Mouse (Mus musculus): ENCODE measurements around the gene Gpr162.

Gene Gpr162

GRCm38 (mm10) chr6:124879390-124879789, 15.6 kb upstream of the Gpr162 start:
- no peak for DNase-seq

- DNase-seq = no peak
Observed at GRCm38 (mm10) chr6:124874348-124874747, 10.6 kb upstream of the Gpr162 start.

- no peak for DNase-seq
Observed at GRCm38 (mm10) chr6:124866560-124866959, 2.8 kb upstream of the Gpr162 start.

DNA sequence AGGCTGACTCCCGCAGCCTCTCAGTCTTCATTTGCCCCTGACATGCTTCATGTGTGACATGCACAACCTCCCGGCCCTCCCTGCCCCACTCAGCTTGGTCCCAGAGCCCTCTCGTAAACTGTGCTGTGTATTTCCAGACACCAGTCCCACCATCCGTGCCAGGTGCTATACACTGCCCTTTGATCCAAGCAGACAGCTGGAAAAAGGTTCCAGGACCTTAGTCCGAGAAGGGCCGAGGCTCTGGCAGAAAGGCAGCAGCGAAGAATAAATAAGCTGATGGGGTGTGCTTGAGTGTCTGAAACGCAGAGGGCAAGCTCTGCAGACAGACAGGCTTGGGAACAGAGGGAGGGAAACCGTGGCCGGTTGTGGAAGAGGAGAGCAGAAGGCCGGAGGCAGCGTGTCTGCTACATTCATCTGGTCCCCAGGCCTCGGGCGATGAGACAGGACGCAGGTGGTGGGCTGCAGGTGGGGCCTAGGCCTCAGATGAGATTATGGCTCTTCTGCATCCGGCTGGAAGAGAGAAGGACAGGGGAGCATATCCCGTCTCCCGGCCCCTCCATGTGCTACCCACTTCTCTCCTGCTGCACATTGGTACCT, 2.1 kb upstream of the Gpr162 start:
- no peak for DNase-seq

DNA sequence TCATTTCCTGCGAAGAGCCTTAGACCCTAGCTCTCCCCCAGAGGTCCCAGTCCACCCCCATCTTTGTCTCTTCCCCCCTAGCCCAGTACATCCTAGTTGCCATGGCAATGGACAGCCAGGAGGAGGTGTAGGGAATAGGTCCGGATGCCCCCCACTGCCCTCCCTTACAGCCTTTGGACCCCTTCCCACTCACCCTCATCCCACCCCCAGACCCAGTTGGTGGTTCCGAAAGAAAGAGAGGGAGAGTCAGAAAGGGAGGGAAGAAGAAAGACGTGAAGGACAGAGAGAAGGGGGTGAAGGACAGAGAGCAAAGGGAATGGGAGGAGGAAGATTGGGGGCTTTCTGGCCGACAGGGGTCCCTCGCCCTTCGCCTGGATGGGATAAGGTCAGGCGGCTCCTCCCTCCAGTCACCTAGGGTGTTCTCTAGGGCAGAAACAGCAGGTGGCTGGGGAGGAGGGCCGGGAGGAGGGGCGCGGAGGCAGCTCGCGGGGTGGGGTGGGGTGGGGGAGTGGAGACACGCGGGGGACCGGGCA, 592 bp downstream of the Gpr162 start:
- no peak for DNase-seq

DNA sequence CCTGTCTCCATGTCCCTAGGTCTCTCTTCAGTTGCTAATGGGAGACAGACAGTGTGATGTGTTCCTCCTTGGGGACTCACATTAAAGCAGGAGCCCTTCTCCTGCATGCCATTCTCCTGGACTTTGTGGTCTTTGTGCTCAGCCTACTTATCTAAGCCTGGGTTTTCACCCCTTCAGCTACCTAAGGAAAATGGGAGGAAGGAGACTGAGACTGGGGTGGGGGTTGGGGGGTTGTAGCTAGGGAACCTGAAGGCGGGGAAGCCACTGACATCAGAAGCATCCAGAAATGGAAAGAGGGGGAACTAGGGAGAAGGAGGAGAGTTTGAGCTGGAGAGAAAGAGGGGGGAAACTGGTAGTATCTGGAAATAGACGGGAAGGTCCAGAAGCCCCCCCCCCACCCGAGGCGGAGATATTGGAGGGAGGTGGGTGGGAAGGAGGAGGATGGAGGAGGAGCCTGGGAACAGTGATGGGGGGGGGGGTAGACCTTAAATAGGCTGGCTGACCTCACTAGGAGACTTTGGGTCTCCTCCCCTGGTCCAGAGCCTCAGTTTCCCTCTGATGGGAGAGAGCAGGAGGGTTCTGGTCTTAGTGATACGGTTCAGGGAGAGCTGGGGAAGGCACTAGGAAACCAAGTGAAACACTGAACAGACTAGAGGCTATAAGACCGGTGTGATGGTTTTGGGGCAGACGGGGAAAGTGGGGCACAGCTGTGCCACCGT, 1.2 kb downstream of the Gpr162 start:
- peak; percentile 51 for DNase-seq

- no peak for DNase-seq
Observed at GRCm38 (mm10) chr6:124861802-124862201, 2.0 kb downstream of the Gpr162 start.

DNA sequence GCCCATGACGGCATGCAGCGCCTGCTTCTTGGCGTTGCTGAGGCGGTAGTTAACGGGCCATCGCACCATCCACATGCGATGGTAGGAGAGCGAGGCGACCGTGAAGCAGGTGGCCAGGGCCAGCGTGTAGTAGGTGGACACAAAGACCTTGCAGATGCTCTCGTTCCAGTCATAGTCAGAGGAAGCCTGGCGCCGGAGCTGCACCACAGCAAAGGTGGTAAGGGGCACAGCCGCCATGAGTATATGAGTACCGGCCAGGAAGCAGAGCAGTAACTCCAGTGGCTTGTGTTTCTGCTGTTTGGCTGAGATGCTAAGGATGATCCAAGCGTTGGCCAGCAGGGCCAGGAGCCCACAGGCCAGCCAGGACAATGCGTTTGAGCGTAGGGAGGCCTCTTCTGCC, 2.5 kb downstream of the Gpr162 start:
- DNase-seq = peak; percentile 22

DNA sequence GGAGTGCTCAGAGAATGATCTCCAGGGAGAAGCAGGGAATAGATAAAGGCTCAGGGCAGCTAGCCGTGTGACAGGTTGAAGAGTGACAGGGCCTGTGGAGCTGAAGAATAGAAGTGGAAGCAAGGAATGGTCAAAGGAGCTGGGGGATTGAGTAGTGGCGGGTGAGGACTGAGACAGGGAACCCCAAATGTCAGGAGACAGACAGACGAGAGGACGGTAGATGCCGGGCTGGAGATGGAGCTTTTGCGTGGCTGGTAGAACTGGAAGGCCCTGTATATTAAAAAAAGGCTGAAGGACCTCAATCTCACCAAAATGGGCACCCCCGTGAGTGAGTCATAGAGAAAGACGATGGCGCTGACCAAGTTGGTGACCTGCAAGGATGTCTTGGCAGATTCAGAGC, 3.3 kb downstream of the Gpr162 start:
- no peak for DNase-seq

DNA sequence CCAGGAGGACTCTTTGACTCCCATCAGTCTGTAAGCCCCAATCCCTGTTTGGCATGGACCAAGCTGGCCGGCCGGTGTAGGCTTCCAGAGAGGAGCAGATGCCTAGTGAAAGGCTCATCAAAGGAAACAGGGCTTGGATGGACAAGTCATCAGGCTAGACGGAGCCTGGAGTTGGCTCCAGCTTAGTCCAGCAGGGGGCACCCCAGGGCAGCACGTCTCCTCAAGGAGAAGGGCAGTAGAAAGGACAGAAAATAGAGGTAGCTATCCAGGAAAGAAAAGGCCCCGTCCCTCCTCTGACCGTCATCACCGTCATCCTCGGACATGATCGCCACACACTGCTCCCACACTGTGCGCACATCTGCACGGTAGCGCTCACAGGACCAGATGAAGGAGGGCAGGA, 4.1 kb downstream of the Gpr162 start:
- DNase-seq = peak; percentile 88

- DNase-seq = no peak
Observed at GRCm38 (mm10) chr6:124858561-124859318, 5.0 kb downstream of the Gpr162 start.

DNA sequence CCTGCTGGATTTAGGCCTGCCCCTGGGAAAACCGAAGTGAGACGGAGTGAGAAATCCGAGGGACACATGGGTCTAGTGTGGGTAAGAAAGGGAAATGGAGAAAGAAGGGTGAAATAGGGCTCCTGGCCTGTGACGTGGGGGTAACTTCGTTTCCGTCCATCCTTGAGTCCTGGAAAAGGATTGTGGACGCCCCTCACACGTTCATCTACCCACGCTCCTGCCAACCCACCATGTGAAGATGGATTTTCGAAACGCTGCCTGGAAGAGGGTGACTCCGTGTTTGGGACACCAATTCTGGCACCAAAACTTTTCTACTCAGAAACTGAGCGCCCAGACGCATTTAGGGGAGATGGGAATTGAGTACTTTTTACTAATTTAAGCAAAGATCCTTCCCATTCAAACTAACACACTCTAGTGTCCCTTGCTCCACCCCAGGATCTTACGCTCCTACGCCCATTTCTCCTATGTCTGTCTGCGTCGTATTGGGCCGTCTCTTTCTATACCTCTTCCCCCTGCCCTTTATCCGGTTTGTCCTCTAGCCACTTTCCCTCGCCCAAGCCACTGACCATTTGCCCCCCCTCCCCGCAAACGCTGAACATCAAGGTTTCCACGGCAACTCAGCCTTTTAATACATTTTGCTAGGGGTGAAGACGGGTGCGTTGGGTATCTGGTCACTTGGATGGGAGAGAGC, 5.8 kb downstream of the Gpr162 start:
- no peak for DNase-seq

DNA sequence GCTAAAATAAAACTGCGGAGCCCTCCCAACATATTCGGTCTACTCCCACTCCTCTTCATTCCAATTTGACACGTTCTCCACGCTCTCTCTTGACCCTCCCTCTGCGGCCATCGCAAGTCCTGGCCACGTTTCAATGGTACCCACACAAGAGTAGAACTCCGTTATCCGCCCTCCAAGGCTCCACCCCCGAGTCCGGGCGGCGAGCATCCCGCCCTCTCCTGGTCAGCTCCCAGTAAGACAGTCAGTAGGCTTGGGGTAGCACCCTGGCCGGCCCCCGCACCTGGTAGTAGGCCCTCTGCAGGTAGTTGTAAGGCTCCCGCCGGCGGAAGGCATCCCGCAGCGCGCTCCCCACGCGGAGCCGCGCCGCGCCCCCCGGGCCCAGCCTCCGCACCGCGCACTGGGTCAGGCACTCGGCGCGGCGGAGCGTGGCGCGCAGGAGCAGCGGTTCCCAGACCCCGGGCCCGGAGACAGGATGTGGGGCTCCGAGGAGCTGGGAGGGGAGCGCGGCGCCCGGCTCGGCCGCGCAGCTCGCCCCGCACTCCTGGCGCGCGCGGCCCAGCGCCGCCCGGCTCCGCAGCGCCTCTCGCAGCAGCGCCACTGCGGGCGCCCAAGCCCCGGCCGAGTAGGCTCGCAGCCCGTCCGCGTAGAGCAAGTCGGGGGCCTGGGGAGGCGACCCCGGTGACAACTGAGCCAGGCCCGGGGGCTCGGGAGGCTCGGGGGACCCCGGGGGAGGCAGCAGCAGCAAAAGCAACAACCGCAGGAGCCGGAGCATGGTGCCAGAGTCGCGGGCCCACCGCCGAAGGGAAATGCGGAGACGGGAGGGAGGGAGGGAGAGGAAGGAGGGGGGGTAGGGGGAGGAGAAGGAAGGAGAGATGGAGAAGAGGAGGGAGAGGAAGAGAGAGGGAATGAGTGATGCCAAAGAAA, 6.6 kb downstream of the Gpr162 start, which contains the start of gene P3h3:
TSS of gene P3h3 (minus strand) at position 837 of the 924 bp plus-strand sequence.
- peak; percentile 88 for DNase-seq

GRCm38 (mm10) chr6:124856321-124856720, 7.5 kb downstream of the Gpr162 start:
- DNase-seq = peak; percentile 55

- DNase-seq = no peak
Observed at GRCm38 (mm10) chr6:124854647-124855046, 9.1 kb downstream of the Gpr162 start.

GRCm38 (mm10) chr6:124850535-124850934, 13.2 kb downstream of the Gpr162 start:
- DNase-seq = no peak

DNA sequence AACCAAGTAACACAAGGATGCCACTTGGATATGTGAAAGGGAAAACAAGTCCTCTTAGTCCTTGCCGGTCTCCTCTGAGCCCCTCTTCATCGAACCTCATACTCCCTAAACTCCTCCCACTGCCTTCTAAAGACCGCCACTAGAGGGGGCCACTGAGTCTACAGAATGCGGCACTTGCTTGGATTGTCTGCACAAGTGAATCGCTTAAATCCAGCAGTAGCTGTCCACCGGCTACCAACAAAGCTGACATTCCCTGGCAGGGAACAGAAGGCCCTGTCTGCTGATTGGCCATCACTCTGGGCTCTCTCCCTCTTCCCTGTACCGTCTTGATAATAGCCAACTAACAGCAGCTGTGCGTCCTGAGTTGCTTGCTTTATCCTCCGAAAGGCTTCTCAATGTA, 16.5 kb downstream of the Gpr162 start:
- DNase-seq = peak; percentile 91

DNA sequence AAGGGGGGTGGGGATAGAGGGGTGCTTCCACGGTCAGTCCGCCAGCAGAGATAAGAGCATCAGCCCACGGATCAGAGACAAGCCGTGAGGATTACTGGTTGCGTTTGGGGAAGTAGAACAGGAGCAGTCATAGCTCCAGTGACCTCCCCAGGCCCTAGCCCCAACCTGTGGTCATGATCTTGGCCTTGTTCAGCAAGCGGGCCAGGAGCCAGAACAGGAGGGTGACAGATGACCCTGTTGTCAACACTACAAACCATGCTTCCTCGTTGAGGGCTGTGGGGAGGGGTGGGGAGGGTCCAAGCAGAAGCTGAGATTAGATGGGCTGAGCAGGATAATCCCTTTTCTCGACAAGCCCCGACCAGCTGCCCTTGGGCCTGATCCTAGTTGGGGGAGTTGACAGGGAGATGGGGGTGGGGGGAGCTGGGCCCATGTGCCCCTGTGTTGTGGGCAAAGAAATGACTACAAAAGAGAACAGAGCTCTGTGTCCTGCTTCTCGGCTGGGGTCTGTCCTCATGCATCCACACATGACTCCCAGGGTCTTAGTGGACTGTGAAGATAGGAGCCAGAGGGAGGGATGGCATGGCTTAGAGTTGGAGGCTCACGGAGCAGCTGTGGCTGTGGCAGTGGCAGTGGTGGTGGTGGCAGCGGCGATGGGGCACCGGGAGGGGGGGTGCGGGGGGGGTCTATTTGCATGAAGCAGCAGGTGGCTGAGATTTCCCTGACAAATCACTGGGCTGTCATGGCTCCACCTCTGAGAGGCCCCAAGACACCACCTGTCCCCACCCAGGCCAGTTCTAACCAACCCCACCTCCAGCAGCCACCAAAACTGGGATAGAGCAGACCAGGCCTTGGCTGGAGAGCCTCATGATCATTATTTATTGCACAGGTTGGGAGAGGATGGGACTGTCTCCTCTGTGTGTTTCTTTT, 23.3 kb downstream of the Gpr162 start, which contains the start of gene Gnb3:
TSS of gene Gnb3 (minus strand) at position 35 of the 927 bp plus-strand sequence.
- no peak for DNase-seq

GRCm38 (mm10) chr6:124839805-124840204, 24.0 kb downstream of the Gpr162 start:
- DNase-seq = no peak

GRCm38 (mm10) chr6:124836411-124836810, 27.4 kb downstream of the Gpr162 start:
- no peak for DNase-seq

- no peak for DNase-seq
Observed at GRCm38 (mm10) chr6:124835531-124835930, 28.3 kb downstream of the Gpr162 start.
